Mouse (Mus musculus) testis, adult 2 months (tissue): Measurements from ENCODE around the gene Tekt5. TPM values are rescaled to one million over a fixed set of nuclear protein-coding genes. Genes with fewer than 3 reads are reported as not detected.
A peak's percentile ranks its signal among the peaks of the same experiment; 100 is the strongest.

Experiments
- H3K27ac ChIP-seq: fragments of 200-500 bp; 2 replicates; pipeline ENCODE4 v1.5.1; 2012; ENCODE audit warnings: low read depth, low read length; ENCODE audit not compliant: control insufficient read depth, insufficient read depth
- H3K27me3 ChIP-seq: fragments of 200-500 bp; 2 replicates; pipeline ENCODE4 v1.6.1; 2012; ENCODE audit warnings: mild to moderate bottlenecking, low read length, moderate library complexity; ENCODE audit not compliant: control insufficient read depth, insufficient read depth
- H3K36me3 ChIP-seq: fragments of 200-500 bp; 2 replicates; pipeline ENCODE4 v1.6.1; 2012; ENCODE audit warnings: mild to moderate bottlenecking, low read length; ENCODE audit not compliant: control insufficient read depth, insufficient read depth
- H3K4me1 ChIP-seq: fragments of 200-500 bp; 2 replicates; pipeline ENCODE4 v1.6.1; 2012; ENCODE audit warnings: low read length; ENCODE audit not compliant: control insufficient read depth, insufficient read depth
- H3K4me3 ChIP-seq: fragments of 200-500 bp; 2 replicates; pipeline ENCODE4 v1.5.1; 2012; ENCODE audit warnings: low read depth, mild to moderate bottlenecking, low read length, moderate library complexity, mixed read lengths; ENCODE audit not compliant: control insufficient read depth
- CTCF ChIP-seq: fragments of 200-500 bp; IDR thresholded peaks from 2 replicates; pipeline ENCODE4 v1.5.1; 2012; ENCODE audit warnings: low read depth, mild to moderate bottlenecking, inconsistent platforms, low read length, moderate library complexity; ENCODE audit not compliant: control insufficient read depth, insufficient read depth, insufficient replicate concordance
- POLR2A ChIP-seq: fragments of 200-500 bp; IDR thresholded peaks from 2 replicates; pipeline ENCODE4 v1.6.1; 2012; ENCODE audit warnings: low read depth, mild to moderate bottlenecking, inconsistent platforms, low read length, moderate library complexity; ENCODE audit not compliant: control insufficient read depth
- polyA plus RNA-seq: library from polyadenylated mRNA; depleted of rRNA; stranded (reverse); fragments of >200 nt; gene quantifications from 2 replicates; pipeline ENCODE4 v1.2.3, GENCODE M21; 2012

The Tekt5 gene
- polyA plus RNA-seq, 1 experiment: 224 TPM

DNA sequence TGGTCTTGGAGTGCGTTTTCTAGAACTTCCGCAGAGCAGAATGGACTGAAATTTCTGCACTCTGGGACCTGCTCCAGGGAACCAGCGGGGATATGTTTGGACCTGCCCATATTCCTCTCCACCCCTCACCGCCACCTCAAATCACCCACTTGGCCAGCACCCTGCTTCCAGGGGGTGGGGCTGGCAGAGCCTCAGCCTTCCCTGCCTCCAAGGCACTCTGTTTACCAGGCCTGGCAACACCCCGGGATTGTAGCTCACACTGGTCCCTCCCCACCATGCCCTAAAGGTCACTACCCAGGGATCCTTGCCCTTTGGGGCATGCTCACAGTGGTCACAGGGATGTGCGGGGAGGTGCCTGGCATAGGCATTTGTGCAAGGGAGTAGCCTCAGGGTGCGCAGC, 47.7 kb downstream of the Tekt5 start:
- H3K27ac ChIP-seq: no peak overlapping the region
- no peak overlapping the region for H3K4me3 ChIP-seq
- no peak for TF ChIP-seq CTCF
- TF ChIP-seq POLR2A: no peak
- H3K4me1 ChIP-seq: no peaks in the 10 kb centered on the region
- H3K27me3 ChIP-seq: no peaks in the 10 kb centered on the region
- no peaks in the 10 kb centered on the region for H3K36me3 ChIP-seq

GRCm38 (mm10) chr16:10341110-10341509, 54.2 kb downstream of the Tekt5 start:
- no peak overlapping the region for H3K4me3 ChIP-seq
- H3K27me3 ChIP-seq: no peaks in the 10 kb centered on the region
- H3K4me1 ChIP-seq: peaks cover 4% of the 10 kb centered on the region
- no peak overlapping the region for H3K27ac ChIP-seq
- H3K36me3 ChIP-seq: no peaks in the 10 kb centered on the region
- TF ChIP-seq CTCF (no peak), POLR2A (no peak)

DNA sequence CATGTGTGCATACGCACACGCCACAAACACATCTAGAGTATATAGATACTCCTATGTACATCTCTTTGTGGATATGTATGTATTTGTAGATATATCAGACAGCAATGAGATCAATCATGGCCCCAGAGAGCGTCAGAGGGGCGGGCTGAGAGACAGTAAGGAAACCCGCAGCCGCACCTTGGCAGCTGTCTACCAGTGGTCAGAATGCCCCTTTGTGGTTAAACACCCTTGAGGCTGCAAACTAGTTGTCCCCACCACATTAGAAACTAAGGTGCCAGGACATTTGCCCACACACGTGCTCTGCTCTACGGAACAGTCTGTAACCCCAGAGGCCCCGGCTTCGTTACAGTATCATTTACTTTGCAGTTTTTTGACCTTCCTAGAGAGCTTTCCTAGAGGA, 55.4 kb downstream of the Tekt5 start:
- no peaks in the 10 kb centered on the region for H3K27me3 ChIP-seq
- no peak overlapping the region for H3K4me3 ChIP-seq
- TF ChIP-seq POLR2A (no peak), CTCF (no peak)
- H3K36me3 ChIP-seq: no peaks in the 10 kb centered on the region
- no peak overlapping the region for H3K27ac ChIP-seq
- peaks cover 7% of the 10 kb centered on the region for H3K4me1 ChIP-seq

- Histone ChIP-seq H3K27ac (no peak overlapping the region), H3K4me3 (no peak overlapping the region), H3K4me1 (peaks cover 7% of the 10 kb centered on the region), H3K36me3 (no peaks in the 10 kb centered on the region), H3K27me3 (no peaks in the 10 kb centered on the region)
- TF ChIP-seq POLR2A (no peak), CTCF (no peak)
Measured at GRCm38 (mm10) chr16:10338601-10339000, 56.7 kb downstream of the Tekt5 start.

- Histone ChIP-seq H3K4me1 (peaks cover 7% of the 10 kb centered on the region), H3K36me3 (no peaks in the 10 kb centered on the region), H3K4me3 (no peak overlapping the region), H3K27me3 (no peaks in the 10 kb centered on the region), H3K27ac (no peak overlapping the region)
- TF ChIP-seq POLR2A (no peak), CTCF (no peak)
Measured at GRCm38 (mm10) chr16:10337422-10338197, 57.7 kb downstream of the Tekt5 start.

- Histone ChIP-seq H3K36me3 (no peaks in the 10 kb centered on the region), H3K4me1 (peaks cover 7% of the 10 kb centered on the region), H3K27ac (no peak overlapping the region), H3K27me3 (no peaks in the 10 kb centered on the region), H3K4me3 (peak overlapping the region; percentile 10)
- no peak for TF ChIP-seq CTCF
- TF ChIP-seq POLR2A: no peak
Measured at GRCm38 (mm10) chr16:10336454-10337421, 58.6 kb downstream of the Tekt5 start.

GRCm38 (mm10) chr16:10335953-10336352, 59.3 kb downstream of the Tekt5 start:
- no peaks in the 10 kb centered on the region for H3K36me3 ChIP-seq
- no peak overlapping the region for H3K4me3 ChIP-seq
- TF ChIP-seq POLR2A (no peak), CTCF (no peak)
- no peak overlapping the region for H3K27ac ChIP-seq
- H3K27me3 ChIP-seq: no peaks in the 10 kb centered on the region
- H3K4me1 ChIP-seq: peaks cover 7% of the 10 kb centered on the region
